Mouse (Mus musculus) heart, embryonic 15.5 days (tissue): ENCODE measurements around the gene Higd2a. TPM values are rescaled to one million over a fixed set of nuclear protein-coding genes. Genes with fewer than 3 reads are reported as not detected.
A peak's percentile ranks its signal among the peaks of the same experiment; 100 is the strongest.
"Not testable (repeated sequence)": the region's sequence is repeated elsewhere in the genome, so short reads cannot be mapped to it uniquely, and the experiment has no call there.

Source experiments
- ATAC-seq: fragments of 200-750 bp; cut with Nextera tagmentation; replicated peaks from 2 replicates; pipeline ENCODE4 v1.8.0; 2017; ENCODE audit warnings: low read depth, moderate TSS enrichment; ENCODE audit not compliant: insufficient number of reproducible peaks, insufficient read depth, low FRiP score
- H3K27ac ChIP-seq: fragments of 300-500 bp; sonication (generic); 2 replicates; pipeline ENCODE4 v1.5.1; 2015; ENCODE audit warnings: mild to moderate bottlenecking, inconsistent platforms
- H3K27me3 ChIP-seq: fragments of 300-500 bp; sonication (generic); 2 replicates; pipeline ENCODE4 v1.6.1; 2015; ENCODE audit warnings: inconsistent platforms
- H3K36me3 ChIP-seq: fragments of 300-500 bp; sonication (generic); 2 replicates; pipeline ENCODE4 v1.6.1; 2015; ENCODE audit warnings: mild to moderate bottlenecking, inconsistent platforms
- H3K4me1 ChIP-seq: fragments of 300-500 bp; sonication (generic); replicated peaks from 2 replicates; pipeline ENCODE4 v1.6.1; 2015; ENCODE audit warnings: inconsistent platforms
- H3K4me2 ChIP-seq: fragments of 300-500 bp; sonication (generic); 2 replicates; pipeline ENCODE4 v1.6.1; 2015; ENCODE audit warnings: inconsistent platforms, mild to moderate bottlenecking, moderate library complexity
- H3K4me3 ChIP-seq: fragments of 300-500 bp; sonication (generic); 2 replicates; pipeline ENCODE4 v1.5.1; 2015; ENCODE audit warnings: mild to moderate bottlenecking, inconsistent platforms
- H3K9ac ChIP-seq: fragments of 300-500 bp; sonication (generic); 2 replicates; pipeline ENCODE4 v1.6.1; 2015; ENCODE audit warnings: mild to moderate bottlenecking, inconsistent platforms
- H3K9me3 ChIP-seq: fragments of 300-500 bp; sonication (generic); replicated peaks from 2 replicates; pipeline ENCODE4 v1.6.1; 2016; ENCODE audit warnings: inconsistent platforms
- WGBS: fragments of 180-500 bp; shearing (Covaris S2); methylation state at CpG from one replicate; pipeline ENCODE4 v1.1.7; 2015; ENCODE audit warnings: mixed read lengths; 5-methylcytosine and 5-hydroxymethylcytosine counted together
- polyA plus RNA-seq: library from polyadenylated mRNA; unstranded; fragments of >200 nt; fragmentation: Nextera tagmentation; extraction: Ambion mirVana; gene quantifications from 2 replicates; pipeline ENCODE4 v1.2.1, GENCODE M21; 2015

Gene Higd2a
- polyA plus RNA-seq, 1 experiment from 2014 or later: 315 TPM

DNA sequence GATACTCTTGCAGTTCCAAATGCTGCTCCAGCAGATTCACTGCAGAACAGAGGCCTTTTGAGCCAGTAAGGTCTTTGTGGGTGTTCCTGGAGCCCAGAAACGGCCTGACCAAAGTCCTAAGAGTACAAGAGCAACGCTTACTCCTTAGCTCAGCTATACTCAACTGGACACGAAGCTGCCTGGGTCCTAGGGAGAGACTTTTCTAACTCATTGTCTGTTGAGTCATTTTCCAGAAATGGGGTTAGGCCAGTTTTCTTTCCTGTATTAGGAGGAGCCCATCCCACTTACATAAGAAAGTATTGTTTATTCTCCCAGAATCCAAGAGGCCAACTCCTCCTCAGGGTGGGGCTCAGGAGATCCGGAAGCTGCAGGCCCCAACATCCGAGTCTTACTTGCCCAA, 15.4 kb downstream of the Higd2a start:
- Histone ChIP-seq H3K9ac (no peak overlapping the region), H3K9me3 (no peaks in the 10 kb centered on the region), H3K4me1 (peaks cover 18% of the 10 kb centered on the region), H3K36me3 (peaks cover 5% of the 10 kb centered on the region; the same call in 1 of the 2 replicates), H3K4me3 (no peak overlapping the region), H3K4me2 (no peak overlapping the region), H3K27ac (no peak overlapping the region), H3K27me3 (no peaks in the 10 kb centered on the region)
- no peak for ATAC-seq
- WGBS: 85% methylated on average over 5 of the region's 5 CpGs

DNA sequence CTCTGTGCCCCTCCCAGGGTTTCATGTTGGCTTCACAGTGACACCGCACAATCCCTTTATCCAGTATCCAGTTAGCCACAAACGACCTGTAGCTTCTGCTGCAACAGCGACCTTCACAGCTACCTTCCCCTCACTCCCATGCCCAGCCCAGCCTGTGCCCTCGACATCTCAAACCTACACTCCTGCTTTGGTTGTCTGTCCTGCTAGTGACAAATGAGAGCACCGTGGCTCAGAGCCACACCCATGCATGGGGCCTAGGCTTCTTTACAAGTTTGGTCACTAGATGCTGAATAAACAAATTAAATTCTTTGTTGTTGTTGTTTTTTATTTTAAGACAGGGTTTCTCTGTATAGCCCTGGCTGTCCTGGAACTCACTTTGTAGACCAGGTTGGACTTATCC, 17.2 kb downstream of the Higd2a start:
- no peak overlapping the region for H3K27ac ChIP-seq
- H3K4me3 ChIP-seq: no peak overlapping the region
- H3K4me1 ChIP-seq: peaks cover 23% of the 10 kb centered on the region
- H3K27me3 ChIP-seq: no peaks in the 10 kb centered on the region
- no peak overlapping the region for H3K4me2 ChIP-seq
- peaks cover 5% of the 10 kb centered on the region; the same call in 1 of the 2 replicates for H3K36me3 ChIP-seq
- WGBS: 66% methylated on average over 5 of the region's 5 CpGs
- no peaks in the 10 kb centered on the region for H3K9me3 ChIP-seq
- H3K9ac ChIP-seq: no peak overlapping the region
- ATAC-seq: no peak

DNA sequence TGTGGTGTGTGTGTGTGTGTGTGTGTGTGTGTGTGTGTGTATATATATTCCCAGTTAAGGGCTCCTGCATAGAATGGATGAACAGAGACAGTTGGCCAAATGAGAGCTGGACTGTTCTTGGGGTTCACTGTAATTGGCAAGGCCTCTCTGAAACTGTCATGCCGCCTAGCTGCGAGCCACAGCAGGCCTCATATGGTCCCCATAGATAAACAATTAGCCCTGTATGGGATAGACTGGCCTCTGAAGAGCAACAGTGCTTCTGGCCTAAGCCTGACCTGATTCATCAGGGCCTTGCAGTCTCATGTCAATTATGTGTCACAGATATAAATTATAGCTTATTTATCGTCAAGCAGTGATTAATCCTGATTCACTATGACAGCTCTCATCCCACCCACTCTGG, 18.0 kb downstream of the Higd2a start:
- no peak for ATAC-seq
- Histone ChIP-seq H3K9me3 (no peaks in the 10 kb centered on the region), H3K27ac (no peak overlapping the region), H3K4me2 (no peak overlapping the region), H3K4me3 (no peak overlapping the region), H3K4me1 (peaks cover 23% of the 10 kb centered on the region), H3K36me3 (peaks cover 5% of the 10 kb centered on the region; the same call in 1 of the 2 replicates), H3K27me3 (no peaks in the 10 kb centered on the region), H3K9ac (no peak overlapping the region)
- 79% methylated on average over 3 of the region's 3 CpGs for WGBS

DNA sequence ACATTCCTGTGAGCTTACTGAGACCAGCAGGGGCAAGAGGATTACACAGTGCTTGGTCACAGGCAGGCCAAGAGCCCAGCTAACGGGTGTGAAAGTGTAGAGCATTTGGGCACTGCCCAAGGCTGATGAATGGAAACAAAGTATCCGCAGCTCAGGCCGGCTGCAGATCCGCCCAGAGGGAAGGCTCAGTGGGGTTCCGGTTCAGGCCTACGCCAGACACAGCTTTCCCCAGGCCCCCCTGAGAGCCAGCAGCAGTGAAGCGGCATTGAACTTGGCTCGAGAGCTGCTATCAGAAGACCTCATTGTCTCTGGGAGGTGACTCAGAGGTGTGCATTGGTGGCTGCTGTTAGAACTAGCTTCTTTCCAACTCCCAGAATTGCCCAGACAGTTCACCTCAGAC, 18.7 kb downstream of the Higd2a start:
- H3K4me3 ChIP-seq: 0 out of 2 replicates have a peak overlapping the region, but pooled peaks have one; percentile 3
- no peaks in the 10 kb centered on the region for H3K27me3 ChIP-seq
- peaks cover 23% of the 10 kb centered on the region for H3K4me1 ChIP-seq
- no peak for ATAC-seq
- H3K9me3 ChIP-seq: no peaks in the 10 kb centered on the region
- H3K4me2 ChIP-seq: peak overlapping the region; percentile 7; the same call in 1 of the 2 replicates
- H3K27ac ChIP-seq: 0 out of 2 replicates have a peak overlapping the region, but pooled peaks have one; percentile 13
- peaks cover 5% of the 10 kb centered on the region; the same call in 1 of the 2 replicates for H3K36me3 ChIP-seq
- H3K9ac ChIP-seq: no peak overlapping the region
- WGBS: 33% methylated on average over 8 of the region's 8 CpGs

DNA sequence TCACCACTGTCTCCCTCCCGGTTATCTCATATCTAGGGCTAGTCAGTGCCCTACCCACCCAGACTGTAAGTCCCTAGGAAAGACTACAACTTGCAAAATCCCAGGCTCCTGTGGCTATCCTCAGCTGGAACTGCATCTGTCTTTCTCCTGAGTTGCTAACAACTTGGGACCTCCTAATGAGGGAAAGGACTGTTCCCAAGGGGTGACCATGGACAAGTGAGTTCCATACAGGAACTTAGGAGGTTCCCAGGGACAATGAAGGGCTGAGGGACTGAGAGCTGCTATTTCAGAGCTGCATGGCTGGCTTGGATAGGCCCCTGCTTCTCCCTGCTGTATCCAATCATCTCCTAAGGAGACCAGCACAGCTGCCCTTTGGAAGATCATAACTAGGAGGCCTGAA, 19.3 kb downstream of the Higd2a start:
- no peak for ATAC-seq
- WGBS: 24% methylated on average over 1 of the region's 1 CpGs
- no peak overlapping the region for H3K9ac ChIP-seq
- H3K27me3 ChIP-seq: no peaks in the 10 kb centered on the region
- peaks cover 23% of the 10 kb centered on the region for H3K4me1 ChIP-seq
- no peak overlapping the region for H3K27ac ChIP-seq
- H3K4me2 ChIP-seq: peak overlapping the region; percentile 7; the same call in 1 of the 2 replicates
- H3K36me3 ChIP-seq: peaks cover 5% of the 10 kb centered on the region; the same call in 1 of the 2 replicates
- H3K9me3 ChIP-seq: no peaks in the 10 kb centered on the region
- no peak overlapping the region for H3K4me3 ChIP-seq

DNA sequence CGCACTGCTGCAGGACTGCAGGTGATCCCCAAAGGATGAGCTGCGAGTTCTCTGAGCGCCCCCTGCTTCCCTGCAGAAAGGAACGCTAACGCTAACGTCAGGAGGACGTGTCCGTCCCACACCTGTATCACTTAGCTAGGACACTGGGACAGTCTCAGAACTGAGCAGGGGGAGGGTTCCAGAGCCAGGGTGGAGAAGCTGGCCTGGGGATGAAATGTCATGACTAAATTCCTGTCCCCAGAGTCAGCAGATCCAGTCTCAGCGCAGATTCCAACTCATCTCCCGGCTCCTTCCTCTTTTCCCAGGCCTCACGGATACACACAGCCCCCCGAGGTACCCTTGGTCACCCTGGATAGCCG, 20.6 kb downstream of the Higd2a start:
- peak overlapping the region; percentile 83 for H3K4me2 ChIP-seq
- H3K9ac ChIP-seq: peak overlapping the region; percentile 73
- H3K4me3 ChIP-seq: peak overlapping the region; percentile 66
- H3K27me3 ChIP-seq: no peaks in the 10 kb centered on the region
- WGBS: 13% methylated on average over 13 of the region's 13 CpGs
- ATAC-seq: 0 out of 2 replicates have a peak, but pooled peaks have one; percentile 23
- H3K27ac ChIP-seq: peak overlapping the region; percentile 57
- no peaks in the 10 kb centered on the region for H3K36me3 ChIP-seq
- H3K9me3 ChIP-seq: no peaks in the 10 kb centered on the region
- H3K4me1 ChIP-seq: peaks cover 23% of the 10 kb centered on the region

DNA sequence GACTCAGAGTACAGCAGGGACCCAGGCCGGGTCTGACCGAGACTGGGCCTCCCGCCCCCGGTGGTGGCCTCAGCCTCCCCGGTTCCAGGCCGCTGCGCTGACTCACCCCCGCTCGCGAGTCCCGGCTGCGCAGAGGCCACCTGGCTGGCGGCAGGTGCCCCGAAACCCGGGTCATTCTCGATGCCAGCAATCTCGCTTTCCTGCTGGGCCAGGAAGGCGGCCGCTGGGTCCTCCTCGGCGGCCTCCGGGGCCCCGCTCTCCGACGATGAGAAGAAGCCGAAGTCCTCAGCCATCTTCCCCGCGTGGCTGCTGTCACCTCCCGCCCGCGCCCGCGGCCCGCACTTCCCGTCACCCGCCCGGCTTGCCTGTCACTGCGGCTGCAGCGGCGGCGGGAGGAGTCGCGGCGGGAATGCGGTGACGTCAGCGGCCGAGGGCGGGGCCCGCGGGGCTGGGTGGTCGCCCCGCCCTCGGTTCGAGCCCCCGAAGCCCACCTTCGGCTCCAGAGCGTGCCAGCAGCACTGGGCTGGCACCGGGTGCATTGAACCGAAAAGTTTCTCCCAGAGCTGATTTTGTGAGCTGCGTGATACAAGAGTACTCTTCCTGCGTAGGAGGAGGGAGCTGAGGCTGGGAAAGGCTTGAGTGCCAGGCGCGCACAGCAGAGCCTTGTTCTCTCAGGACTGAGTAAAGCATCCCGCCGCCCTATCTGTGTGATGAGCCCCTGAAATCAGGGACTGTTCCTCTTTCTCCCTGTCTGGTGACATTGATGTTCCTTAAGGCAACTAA, 21.2 kb downstream of the Higd2a start, which contains the start of gene Cltb:
Gene Cltb (minus strand): TSS at position 373 of the 783 bp plus-strand sequence.
- Histone ChIP-seq H3K9me3 (no peaks in the 10 kb centered on the region), H3K9ac (peak within 1 kb of the TSS; percentile 73), H3K4me2 (peak within 1 kb of the TSS; percentile 83), H3K36me3 (no peaks in the 10 kb centered on the region), H3K4me3 (peak within 1 kb of the TSS; percentile 66), H3K4me1 (peaks cover 23% of the 10 kb centered on the region), H3K27ac (peak within 1 kb of the TSS; percentile 57), H3K27me3 (no peaks in the 10 kb centered on the region)
- ATAC-seq: peak; percentile 77
- WGBS: under 1% methylated on average over 66 of the region's 66 CpGs

DNA sequence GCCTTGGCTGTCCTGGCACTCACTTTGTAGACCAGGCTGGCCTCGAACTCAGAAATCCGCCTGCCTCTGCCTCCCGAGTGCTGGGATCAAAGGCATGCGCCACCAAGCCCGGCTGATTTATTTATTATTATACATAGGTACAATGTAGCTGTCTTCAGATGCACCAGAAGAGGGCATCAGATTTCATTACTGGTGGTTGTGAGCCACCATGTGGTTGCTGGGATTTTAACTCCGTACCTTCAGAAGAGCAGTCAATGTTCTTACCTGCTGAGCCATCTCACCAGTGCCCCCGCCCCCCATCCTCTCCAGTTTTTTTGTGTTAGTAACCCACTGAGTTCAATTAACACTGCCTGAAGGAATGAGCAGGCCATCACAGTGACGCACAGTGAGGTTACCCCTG, 23.1 kb downstream of the Higd2a start:
- H3K4me3 ChIP-seq, H3K27me3 ChIP-seq, H3K36me3 ChIP-seq, ATAC-seq, H3K9me3 ChIP-seq, H3K4me2 ChIP-seq, H3K27ac ChIP-seq, H3K9ac ChIP-seq: not testable (repeated sequence)
- H3K4me1 ChIP-seq: peaks cover 23% of the 10 kb centered on the region
- 82% methylated on average over 8 of the region's 8 CpGs for WGBS

DNA sequence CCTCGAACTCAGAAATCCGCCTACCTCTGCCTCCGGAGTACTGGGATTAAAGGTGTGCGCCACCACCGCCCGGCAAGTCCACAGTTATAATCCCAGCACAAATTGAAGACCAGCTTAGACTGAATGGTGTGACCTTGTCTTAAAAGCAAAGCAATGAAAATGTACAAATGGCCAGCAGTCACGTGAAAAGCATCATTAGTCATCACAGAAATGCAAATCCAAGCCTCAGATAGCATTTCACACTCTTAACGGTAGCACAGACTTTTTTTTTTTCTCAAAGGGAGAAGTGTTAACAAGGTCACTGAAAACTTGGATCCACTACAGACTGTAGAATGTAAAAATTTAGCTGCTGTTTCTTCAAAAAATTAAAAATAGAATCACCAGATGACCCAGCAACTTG, 26.3 kb downstream of the Higd2a start:
- Histone ChIP-seq H3K4me2 (no peak overlapping the region), H3K4me3 (no peak overlapping the region), H3K4me1 (no peaks in the 10 kb centered on the region), H3K27me3 (no peaks in the 10 kb centered on the region), H3K27ac (no peak overlapping the region), H3K9ac (no peak overlapping the region), H3K9me3 (no peaks in the 10 kb centered on the region), H3K36me3 (no peaks in the 10 kb centered on the region)
- no peak for ATAC-seq
- 74% methylated on average over 8 of the region's 8 CpGs for WGBS

DNA sequence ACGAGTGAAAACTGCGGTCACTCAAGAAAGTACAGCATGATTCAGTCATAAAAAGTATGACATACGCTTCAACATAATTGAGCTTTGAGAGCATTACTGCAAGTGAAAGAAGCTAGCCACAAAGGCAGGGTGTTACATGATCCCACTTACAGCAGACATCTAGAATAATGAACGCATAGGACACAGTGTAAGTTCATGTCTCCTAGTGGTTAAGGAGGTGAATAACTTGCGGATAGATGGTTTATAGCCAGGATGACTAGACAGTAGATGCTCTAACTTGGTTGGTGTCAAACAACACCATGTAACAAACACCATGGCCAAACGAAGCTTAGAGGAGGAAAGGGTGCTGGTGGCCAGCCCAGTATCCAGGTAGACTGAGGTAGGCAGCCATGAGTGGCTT, 27.0 kb downstream of the Higd2a start:
- no peaks in the 10 kb centered on the region for H3K36me3 ChIP-seq
- no peak overlapping the region for H3K9ac ChIP-seq
- H3K4me2 ChIP-seq: no peak overlapping the region
- H3K4me1 ChIP-seq: no peaks in the 10 kb centered on the region
- H3K27me3 ChIP-seq: no peaks in the 10 kb centered on the region
- no peak overlapping the region for H3K27ac ChIP-seq
- no peaks in the 10 kb centered on the region for H3K9me3 ChIP-seq
- 61% methylated on average over 6 of the region's 6 CpGs for whole genome bisulfite sequencing
- no peak overlapping the region for H3K4me3 ChIP-seq
- no peak for ATAC-seq

DNA sequence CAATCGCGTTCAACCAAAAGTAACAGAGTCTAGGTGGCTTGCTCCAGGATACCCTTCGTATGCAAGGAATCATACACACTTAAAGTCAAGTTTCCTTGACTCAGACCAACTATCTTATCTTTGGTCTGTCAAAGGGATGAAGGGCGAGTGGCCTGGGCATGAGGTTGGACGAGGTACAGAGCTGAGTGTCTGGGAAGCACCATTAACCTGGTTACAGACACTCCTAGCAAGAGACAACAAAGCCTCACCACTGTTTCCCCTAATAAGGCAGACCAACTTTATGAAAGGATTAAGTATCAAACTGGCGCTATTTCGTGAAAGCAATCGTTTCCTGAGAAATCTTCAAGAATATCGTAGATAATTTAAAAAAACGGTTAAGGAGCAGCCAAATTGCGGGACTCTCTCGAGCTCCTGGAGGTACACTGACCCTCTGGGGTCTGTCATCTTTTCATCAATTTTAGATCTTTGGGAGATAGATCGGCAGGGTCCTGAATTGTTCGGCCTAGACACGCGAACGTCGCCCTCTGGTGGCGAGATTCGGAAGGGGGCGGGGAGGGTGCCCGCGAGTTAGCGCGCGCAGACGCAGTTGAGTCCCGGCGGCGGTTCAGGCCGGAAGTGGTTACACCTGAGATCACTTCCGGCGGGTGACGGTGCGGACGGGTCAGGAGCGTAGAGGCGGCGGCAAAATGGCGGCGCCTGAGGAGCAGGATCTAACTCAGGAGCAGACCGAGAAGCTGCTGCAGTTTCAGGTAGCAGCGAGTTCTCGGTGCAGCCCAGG, 31.3 kb downstream of the Higd2a start, which contains the start of gene Faf2:
Gene Faf2 (plus strand): TSS at position 630 of the 778 bp plus-strand sequence.
- peak; percentile 98 for ATAC-seq
- Histone ChIP-seq H3K27me3 (no peaks in the 10 kb centered on the region), H3K4me3 (peak within 1 kb of the TSS; percentile 98), H3K36me3 (no peaks in the 10 kb centered on the region), H3K4me2 (peak within 1 kb of the TSS; percentile 85), H3K27ac (peak within 1 kb of the TSS; percentile 84), H3K9ac (peak within 1 kb of the TSS; percentile 94), H3K4me1 (peaks cover 11% of the 10 kb centered on the region), H3K9me3 (no peaks in the 10 kb centered on the region)
- WGBS: 8% methylated on average over 44 of the region's 44 CpGs
